Mouse (Mus musculus) heart, adult 10 weeks (tissue): ENCODE measurements around the gene Tmtc1. TPM values are rescaled to one million over a fixed set of nuclear protein-coding genes. Genes with fewer than 3 reads are reported as not detected.

Experiments
- polyA plus RNA-seq: library from polyadenylated mRNA; stranded (reverse); fragments of 350-450 nt; fragmentation: Illumina TruSeq; extraction: RNeasy Lipid Tissue Mini Kit (QIAGEN cat#74804); gene quantifications from one replicate; pipeline ENCODE4 v1.2.3, GENCODE M21; 2014; ENCODE audit warnings: low read depth, low replicate concordance

The Tmtc1 gene
- 57.9 TPM for polyA plus RNA-seq

GRCm38 (mm10) chr6:148443726-148444701 lies at the start of gene Tmtc1:
TSS of gene Tmtc1 (minus strand) at chr6:148444389.

DNA sequence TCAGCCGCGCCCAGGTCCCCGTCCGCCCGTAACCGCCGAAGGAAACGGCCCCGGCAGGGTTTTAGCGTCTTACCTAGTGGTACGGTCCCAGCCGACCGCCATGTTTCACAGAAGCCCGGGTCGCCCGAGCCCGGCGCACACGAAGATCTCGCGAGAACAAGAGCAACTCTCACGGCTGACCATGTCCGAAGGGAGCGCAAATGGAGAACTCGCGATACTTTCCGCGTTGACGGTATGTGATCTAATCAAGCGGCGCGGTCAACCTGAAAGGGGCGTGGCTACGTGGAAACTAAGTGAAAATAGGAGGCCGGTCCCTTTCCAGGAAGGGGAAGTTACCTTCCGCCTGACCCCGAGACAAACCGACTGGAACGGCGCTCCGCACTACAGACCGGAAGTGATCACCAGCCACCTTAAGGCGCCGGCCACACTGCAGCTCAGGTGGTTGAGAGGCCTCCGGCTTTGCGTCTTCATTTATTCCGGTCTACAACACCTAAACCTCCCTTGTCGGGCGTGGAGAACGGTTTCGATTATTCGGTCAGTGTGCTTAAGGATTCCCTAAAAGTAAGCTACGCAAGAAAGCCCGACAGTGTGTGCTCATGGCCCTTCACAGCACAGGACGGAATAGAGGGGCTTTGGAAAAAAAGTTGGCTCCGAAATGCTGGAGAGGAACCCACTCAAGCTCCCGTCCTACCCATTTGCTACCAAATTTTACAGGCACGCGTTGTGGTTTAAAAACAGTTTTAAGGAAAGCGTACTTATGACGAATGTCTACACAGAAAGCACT lies 232.1 kb downstream of the Tmtc1 start, which contains the start of gene Ergic2:
TSS of gene Ergic2 (minus strand) at position 478 of the 784 bp plus-strand sequence.

Other genes starting within 250 kb of the Tmtc1 start
- gene Ergic2, start 232.0 kb downstream of the Tmtc1 start, polyA plus RNA-seq: 57.2 TPM